Mouse (Mus musculus) CH12.LX (cell line): ENCODE measurements around the gene Mia2.

ENCODE experiments used
- EP300 ChIP-seq: IDR thresholded peaks from 2 replicates; pipeline ENCODE4 v1.6.1; 2011; ENCODE audit warnings: low read length, improper control_type of control experiment
- RAD21 ChIP-seq: IDR thresholded peaks from 2 replicates; pipeline ENCODE4 v1.6.1; 2011; ENCODE audit warnings: low read depth, mild to moderate bottlenecking, low read length, improper control_type of control experiment, moderate library complexity

DNA sequence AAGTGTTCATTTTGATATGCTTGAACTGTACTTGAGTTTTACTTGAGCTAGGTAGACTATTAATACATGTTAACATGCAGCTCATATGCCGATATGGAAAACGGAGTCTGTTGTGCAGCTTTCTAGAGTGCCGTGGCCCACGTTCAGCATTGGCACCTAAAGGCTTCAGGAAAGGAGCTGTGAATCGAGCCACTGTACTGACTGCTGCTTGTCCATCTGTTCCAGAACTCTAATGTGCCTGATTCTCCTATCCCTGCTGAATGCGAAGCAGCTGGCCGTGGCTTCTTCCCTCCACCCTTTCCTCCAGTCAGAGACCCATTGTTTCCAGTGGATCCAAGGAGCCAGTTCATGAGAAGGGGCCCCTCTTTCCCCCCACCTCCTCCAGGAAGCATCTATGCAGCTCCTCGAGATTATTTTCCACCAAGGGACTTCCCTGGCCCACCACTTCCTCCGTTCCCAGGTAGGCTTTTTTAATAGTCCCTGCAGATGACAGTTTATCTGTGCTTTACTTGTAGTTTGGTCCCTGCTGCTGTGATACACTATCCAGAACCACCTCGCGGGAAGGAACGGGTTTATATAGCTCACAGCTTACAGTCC lies 92.6 kb downstream of the Mia2 start:
- TF ChIP-seq EP300 (no peak), RAD21 (no peak)
